Mouse (Mus musculus) heart, postnatal 36 days (tissue): ENCODE results near the gene Ccdc171. TPM values are rescaled to one million over a fixed set of nuclear protein-coding genes. Genes with fewer than 3 reads are reported as not detected.
"Not testable (repeated sequence)": the region's sequence is repeated elsewhere in the genome, so short reads cannot be mapped to it uniquely, and the experiment has no call there.

Experiments used
- DNase-seq, 2 experiments: peaks; one replicate each; pipeline ENCODE4 v3.0.0; 2021 to 2022
- intact Hi-C: fragments of 180-260 bp; cut with DNase I; formaldehyde crosslinking; loops from one replicate; pipeline ENCODE4 v1.15.1; 2025
- total RNA-seq, 2 experiments: library from RNA; stranded (reverse); gene quantifications; 2 replicates each; pipeline ENCODE4 v1.2.3; 2021

Gene Ccdc171
- total RNA-seq, result 1 to 10 TPM in 1 of 2 experiments, under 1 TPM in 1; 1.00 to 1.1 TPM

DNA sequence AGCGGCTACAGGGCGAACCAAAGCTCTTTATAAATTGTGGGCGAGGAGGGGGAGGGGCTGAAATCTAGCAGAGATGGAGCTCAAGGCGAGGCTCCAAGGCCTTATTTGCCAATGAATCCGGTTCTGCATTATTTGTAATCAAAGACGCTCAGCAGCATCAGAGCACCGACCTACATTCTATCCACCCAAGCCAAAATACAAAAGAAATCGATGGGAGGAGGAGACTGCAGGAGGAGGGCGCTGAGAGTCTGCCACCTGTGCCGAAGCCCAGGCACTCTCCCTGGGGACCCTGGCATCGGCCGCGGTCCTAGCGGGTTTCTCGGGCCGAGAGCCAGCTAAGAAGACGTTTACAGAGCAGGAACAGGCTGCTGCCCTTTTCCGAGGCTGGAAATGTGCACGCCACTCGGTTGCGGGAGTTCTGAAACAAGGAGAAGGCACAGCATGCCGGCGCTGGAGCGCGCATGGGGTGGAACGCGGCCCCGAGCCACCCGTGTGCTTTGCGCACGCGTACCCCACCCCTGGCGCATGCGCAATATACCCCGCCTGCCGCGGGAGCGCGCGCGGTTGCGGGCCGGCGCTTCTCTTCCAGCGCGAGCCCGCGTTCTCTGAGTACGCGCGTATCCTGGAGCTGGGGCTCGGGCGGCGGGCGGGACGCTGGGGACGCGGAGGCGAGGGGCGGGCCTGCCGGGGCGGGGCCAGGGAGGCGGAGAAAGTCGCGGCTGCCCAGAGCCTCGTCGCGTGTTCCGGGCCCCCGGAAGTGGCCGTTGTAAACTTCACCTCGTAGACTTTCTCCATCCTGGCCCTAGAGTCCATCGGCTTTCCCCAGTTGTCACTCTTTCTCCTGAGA, at the start of gene Ccdc171:
TSS of gene Ccdc171 (plus strand) at position 703 of the 847 bp plus-strand sequence.
- peak; percentile 92 to 93 for DNase-seq
- intact Hi-C loops, result loop anchor here (2.0 kb wide), 2 partner anchors 38 to 108 kb away; partner anchors contain the start of genes Psip1 and Snapc3

DNA sequence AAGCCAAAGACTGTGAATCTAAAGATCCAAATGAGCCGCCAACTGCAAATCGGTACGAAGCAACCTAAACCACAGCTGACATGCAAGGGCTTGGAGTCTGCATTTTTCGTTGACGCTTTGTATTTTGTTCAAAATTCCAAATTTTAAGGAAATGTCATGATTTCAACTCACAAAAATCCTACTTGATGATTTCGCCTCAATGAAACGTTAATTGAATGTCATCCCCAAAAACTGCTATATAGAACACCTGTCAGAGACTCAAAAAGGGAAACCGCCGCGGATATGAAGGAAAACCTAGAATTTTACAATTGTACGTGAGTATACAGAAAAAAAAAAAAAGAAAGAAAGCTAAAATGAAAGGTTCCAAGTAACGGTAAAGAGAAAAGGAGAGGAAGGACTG, 40.1 kb upstream of the Ccdc171 start:
- intact Hi-C loops, result no loop called here
- DNase-seq, result no peak

DNA sequence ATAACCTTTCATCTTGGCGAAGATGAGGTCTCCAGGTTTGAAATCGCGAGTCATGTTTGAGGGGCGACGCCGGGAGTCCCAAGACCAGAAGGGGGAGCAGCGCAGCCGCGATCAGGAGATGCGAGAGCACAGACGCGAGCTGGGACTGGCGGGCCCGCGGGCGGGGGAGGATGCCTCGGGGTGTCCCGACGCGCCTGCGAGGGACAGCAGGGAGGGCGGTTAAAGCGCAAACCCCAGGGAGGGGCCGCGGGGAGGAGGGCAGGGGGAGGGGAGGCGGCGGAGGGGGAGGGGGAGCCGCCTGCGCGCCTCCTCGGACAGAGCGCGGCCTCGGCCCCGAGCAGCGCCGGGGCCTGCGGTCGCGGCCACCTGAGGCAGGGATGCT, 39.6 kb upstream of the Ccdc171 start:
- intact Hi-C loops, result loop anchor here (2.0 kb wide), 2 partner anchors 39 to 85 kb away; partner anchors contain the start of gene Ccdc171
- peak; percentile 77 to 87 for DNase-seq

DNA sequence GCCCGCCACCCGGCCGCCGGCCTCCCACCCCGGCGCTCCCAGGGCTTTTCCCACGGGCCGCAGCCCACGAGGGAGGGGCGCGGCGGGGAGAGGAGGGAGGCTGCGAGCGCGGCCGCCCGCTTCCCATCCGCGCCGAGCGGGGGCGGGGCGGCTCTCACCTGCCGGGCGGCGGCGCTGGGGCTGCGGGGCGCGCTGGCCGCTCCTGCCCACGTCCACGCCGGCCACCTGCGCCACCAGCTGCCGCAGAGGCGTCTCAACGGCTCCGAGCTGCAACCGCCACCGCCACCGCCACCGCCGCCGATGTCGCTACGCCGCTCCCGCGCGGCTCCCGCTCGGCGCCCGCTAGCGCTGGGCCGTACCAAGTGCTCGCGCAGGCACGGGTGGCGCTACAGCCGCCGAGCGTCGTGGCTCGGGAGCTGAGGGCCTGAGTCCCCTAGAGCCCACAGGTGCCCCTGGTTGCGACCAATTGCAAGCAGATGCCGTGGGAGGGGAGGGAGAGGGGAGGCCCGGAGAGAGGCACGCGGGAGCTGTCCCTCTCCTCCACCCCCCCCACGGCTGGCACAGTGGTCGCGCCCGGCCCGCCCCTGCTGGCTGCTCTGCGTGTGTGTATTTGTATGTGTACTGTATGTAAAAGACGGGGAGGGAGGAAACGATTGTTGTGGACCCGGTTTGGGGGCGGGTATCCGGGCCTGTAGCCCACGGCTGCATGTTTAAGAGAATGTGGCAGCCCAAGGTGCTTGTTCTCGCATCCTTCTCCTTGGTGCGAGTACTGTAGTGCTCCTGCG, 39.0 kb upstream of the Ccdc171 start, which contains the start of gene Psip1:
TSS of gene Psip1 (minus strand) at position 343 of the 785 bp plus-strand sequence.
- peak; percentile 90 to 92 for DNase-seq
- intact Hi-C loops, result loop anchor here (2.0 kb wide), 2 partner anchors 38 to 84 kb away; partner anchors contain the start of gene Ccdc171

DNA sequence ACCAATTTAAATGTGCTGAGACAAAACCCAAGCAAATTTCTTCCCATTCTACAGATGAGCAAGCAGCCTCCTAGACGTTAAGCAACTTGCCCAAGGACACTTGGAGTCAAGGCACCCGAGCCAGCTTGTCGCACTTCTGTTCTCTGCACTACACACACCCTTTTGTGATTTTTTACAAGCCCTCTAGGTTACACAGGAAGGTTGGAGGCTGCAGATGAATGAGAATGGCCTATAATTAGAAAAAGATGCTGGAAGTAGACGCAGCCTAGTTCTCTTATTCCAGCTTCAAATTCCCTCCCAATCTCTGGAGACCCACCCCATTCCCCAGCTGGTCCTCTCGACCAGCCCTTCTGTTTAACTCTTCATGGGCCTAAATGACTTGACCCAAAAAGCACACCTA, 36.2 kb upstream of the Ccdc171 start:
- no peak for DNase-seq
- intact Hi-C loops, result no loop called here

DNA sequence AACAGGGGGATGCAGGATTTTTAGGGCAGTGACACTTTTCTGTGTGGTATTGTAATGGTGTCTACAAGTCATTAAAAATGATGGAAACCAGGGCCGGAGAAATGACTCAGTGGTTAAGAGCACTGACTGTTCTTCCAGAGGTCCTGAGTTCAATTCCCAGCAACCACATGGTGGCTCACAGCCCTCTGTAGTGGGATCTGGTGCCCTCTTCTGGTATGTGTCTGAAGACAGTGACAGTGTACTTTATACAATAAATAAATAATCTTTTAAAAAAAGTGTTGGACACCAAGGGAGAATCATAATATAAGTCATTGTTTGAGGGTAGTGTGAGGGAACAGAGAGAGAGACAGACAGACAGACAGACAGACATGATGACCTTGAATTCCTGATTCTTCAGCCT, 32.2 kb upstream of the Ccdc171 start:
- DNase-seq, result no peak
- intact Hi-C loops, result no loop called here

DNA sequence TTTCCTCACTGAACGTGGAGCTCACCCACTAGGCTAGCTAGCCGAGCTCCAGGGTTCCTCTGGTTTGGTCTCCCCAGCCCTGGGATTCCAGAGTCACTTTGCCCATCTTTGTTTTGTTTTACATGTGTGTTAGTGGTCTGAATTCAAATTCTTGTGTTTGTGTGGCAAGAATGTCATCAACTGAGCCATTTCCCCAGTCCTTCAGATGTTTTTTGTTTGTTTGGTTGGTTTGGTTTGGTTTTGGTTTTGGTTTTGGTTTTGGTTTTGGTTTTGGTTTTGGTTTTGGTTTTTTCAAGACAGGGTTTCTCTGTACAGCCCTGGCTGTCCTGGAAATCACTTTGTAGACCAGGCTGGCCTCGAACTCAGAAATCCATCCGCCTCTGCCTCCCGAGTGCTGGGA, 28.3 kb upstream of the Ccdc171 start:
- DNase-seq, intact Hi-C loops: not testable (repeated sequence)

DNA sequence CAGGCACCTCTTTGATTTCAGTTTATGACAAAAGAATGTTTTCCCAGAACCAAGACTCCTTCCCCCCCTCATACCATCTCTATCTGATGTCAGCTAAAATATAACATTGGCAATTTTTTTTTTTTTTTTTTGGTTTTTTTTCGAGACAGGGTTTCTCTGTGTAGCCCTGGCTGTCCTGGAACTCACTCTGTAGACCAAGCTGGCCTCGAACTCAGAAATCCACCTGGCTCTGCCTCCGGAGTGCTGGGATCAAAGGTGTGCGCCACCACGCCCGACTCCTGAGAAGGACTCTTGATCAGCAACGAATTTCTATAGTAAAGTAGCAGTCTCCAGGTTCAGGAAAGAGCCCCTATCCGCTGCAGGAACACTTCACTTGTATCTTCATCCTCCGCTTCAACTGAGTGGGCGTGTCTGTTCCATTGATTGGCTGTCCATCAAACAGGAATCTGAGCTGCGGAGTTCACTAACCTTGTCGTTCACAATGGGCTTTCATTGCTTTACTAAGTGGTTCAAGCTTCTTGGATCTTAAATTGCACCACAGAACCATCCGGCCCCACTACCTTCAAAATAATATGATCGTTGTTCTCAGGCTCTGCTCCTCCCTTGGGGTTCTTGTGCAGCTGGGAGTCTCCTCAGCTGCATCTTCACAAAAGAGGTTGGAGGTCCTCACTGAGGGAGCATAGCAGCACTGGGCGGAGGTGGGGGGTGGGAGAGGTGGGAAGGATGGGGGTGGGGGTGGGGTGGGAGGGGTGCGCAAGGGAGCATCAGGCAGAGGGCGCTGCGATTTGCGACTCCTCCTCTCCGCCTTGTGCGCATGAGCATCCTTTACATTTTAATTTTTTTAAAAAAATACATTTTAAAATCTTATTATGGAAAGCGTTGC, 24.9 kb upstream of the Ccdc171 start:
- no peak for DNase-seq
- intact Hi-C loops, result no loop called here

DNA sequence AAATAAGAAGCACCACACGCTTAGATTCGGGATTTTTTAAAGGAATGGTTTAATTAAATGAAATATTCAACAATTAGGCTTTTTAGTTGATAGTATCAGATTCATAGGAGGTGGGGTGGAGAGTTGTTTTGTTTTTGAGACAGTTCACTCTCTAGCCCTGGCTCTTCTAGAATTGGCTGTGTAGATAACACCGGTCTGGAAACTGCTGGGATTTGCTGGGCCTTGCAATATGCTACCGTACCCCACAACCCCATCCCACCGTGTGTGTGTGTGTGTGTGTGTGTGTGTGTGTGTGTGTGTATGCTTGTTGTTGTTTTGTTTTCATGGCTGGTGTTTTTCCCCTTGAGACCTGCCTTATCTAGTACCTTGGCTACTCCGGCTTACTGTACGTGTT, 24.3 kb upstream of the Ccdc171 start:
- intact Hi-C loops, result no loop called here
- DNase-seq, result no peak

DNA sequence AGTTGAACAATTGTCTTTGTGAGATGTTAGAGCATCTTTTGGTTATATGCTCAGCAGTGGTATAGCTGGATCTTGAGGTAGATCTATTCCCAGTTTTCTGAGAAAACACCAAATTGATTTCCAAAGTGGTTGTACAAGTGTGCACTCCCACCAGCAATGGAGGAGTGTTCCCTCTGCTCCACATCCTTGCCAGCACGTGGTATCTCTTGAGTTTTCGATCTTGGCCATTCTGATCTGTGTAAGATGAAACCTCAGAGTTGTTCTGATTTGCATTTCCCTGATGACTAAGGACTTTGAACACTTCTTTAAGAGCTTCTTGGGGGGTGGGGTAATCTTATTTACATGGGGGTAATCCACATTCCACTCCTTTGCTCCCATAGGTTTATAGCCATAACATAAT, 15.7 kb upstream of the Ccdc171 start:
- no peak for DNase-seq
- intact Hi-C loops, result no loop called here

DNA sequence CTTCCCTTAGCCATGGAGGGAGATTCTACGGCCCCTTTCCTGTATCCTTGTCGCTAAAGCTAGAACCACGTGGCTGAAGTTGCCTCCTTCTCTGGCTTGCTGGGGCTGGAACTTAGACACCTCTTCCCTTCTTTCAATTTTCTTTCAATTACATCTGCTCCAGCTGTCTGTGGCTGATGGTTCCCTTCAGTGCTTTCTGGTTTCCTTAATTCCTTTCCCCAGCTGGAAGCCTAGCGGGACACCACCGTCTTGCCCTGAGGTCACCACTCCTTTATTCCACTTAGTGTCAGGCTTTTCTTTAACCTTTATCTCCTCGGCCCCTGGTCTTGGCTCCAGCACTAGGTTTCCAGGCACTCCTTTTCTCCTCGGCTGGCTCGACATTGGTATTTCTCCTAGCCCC, 14.3 kb upstream of the Ccdc171 start:
- DNase-seq, result no peak
- intact Hi-C loops, result no loop called here

DNA sequence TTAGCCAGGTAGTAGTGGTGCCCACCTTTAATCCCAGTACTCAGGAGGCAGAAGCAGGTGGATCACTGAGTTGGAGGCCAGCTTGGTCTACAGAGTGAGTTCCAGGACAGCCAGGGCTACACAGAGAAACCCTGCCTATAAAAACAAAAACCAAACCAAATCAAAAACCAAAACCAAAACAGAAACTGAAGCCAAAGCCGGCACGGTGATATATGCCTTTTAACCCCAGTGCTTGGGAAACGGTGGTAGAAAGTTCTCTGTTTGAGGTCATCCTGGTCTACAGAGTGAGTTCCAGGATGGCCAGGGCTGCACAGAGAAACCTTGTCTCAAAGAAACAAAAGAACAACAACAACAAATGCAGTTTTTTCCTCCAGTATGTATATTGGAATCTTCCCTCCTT, 13.1 kb upstream of the Ccdc171 start:
- DNase-seq, result no peak
- intact Hi-C loops, result no loop called here

DNA sequence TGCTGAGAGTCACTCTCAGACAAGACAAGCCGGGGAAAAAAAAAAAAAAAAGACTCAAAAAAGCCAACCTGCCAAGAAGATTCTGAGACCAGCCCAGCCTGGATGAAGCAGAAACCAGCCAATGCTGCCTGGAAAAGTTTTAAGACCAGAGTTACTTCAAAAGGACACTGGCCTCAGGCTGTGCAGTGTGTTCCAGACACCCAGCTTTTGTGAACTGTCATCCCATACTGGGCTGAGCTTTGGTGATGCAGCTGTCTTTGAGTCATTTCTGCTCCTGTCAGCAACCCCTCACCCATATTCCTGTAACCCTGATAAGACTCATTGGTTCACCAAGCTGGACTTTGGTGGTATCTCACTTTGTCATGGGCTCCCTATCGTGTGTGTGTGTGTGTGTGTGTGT, 12.7 kb upstream of the Ccdc171 start:
- no peak for DNase-seq
- intact Hi-C loops, result no loop called here

DNA sequence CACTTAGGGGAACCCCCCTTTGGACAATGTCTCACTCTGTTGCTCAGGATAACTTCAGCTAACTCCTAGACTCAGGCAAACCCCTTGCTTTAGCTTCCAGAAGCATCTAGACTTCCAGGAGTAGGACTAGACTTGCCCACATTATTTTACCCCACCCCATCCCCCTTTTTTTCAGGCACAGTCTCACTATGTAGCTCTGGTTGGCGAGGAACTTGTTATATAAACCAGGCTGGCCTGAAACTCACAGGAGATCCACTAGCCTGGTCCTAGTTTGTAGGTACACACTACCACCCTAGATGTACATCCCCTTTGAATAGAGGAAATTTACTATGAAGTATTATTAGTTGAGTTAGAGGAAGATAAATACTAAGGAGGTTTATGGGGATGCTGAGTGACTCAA, 11.2 kb upstream of the Ccdc171 start:
- intact Hi-C loops, result no loop called here
- no peak for DNase-seq

DNA sequence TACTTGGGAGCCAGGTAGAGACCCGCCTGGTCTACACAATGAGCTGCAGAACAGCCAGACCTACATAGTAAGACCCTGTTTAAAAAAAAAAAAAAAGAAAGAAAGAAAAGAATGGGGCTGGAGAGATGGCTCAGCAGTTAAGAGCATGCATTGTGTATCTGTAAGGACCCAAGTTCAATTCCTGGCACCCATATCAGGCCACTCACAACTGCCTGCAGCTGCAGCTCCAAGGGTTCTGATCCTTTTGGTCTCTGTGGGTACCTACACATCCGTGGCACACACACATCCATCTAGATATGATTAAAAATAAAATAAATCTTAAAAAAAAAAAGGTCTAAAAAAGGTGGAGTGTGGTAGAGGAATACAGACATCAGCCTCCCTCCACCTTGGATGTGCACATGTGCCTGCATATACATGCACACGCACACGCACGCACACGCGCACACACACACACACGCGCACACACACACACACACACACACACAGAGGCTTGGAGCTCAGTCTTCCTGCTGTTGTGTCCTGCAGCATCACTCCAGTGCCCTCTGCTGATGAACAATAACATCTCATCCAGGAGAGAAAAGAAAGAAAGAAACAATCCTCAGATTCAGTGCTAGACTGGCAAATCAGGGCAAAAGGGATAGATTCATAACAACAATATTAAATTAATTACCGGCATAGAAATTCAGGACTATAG, 10.2 kb upstream of the Ccdc171 start:
- intact Hi-C loops, result no loop called here
- no peak for DNase-seq

DNA sequence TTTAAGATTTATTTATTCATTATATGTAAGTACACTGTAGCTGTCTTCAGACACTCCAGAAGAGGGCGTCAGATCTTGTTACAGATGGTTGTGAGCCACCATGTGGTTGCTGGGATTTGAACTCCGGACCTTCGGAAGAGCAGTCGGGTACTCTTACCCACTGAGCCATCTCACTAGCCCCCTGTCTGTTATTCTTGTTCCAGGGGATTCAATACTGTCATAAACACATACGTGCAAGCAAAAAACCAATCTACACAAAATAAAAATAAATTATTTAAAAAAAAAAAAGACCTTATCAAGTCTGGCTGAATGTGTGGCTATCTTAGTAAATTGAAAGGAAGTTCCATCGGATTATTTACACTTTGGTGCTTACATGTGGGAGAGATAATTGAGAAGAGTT, 9.2 kb upstream of the Ccdc171 start:
- DNase-seq, intact Hi-C loops: not testable (repeated sequence)

DNA sequence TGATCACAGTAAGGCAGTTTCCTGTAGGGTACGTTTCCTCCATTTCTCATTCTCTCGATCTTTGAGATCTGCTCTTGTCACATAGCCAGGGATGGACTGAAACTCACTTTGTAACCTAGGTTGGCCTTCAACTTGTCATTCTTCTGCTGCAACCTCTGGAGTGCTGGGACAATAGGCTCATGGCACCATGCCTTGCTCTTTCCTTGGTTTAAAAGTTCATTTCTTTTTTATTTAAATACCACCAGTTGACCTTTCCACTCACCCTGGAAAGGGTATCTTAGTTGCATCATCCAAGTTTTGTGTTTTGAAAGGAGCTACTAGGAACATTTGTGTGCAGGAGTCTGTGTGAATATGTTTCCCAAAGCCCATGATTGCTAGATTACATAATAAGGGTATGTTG, 6.2 kb upstream of the Ccdc171 start:
- intact Hi-C loops, result no loop called here
- no peak for DNase-seq

DNA sequence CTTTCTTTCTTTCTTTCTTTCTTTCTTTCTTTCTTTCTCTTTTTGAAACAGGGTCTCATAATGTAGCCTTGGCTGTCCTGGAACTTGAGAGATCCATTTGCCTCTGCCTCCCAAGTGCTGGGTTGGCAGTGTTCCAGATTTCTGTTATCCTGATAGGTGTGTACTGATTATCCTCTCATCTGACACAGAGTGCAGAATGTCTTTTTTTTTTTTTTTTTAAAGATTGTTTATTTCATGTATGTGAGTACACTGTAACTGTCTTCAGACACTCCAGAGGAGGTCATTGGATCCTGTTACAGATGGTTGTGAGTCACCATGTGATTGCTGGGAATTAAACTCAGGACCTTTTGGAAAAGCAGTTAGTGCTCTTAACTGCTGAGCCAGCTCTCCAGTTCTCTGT, 5.5 kb upstream of the Ccdc171 start:
- no peak for DNase-seq
- intact Hi-C loops, result no loop called here

DNA sequence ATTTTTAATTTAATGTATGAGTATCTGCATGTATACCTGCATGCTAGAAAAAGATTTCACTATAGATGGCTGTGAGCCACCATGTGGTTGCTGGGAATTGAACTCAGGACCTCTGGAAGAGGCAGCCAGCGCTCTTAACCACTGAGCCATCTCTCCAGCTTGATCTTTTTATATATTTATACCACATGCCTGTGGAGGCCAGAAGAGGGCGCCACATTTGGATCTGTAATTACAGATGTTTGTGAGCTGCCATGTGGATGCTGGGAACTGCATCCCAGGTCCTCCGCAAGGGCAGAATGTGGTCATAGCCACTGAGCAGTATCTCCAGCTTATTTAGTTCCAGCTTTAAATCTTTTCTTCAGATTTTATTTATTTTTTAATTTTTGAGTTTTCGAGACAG, 5.0 kb upstream of the Ccdc171 start:
- no peak for DNase-seq
- intact Hi-C loops, result no loop called here

DNA sequence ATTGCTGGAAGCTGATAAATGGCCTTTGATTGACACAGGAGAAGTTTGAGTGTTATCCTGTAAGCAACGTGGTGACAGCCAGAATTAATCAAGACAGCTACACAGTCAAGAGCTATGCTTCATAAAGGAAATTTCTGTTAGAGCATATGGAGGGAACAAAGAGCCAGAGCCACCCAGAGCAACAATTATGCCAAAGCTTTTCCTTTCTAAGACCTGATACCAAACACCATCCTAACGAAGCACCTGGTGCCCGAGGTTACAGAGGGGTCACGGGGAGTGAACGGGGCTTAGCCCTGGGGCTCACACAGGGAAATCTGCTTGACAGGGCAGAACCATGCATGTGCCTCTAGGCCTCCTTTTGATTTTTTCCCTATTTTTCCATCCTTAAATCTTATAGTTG, 3.3 kb upstream of the Ccdc171 start:
- intact Hi-C loops, result no loop called here
- no peak for DNase-seq
